Mouse (Mus musculus): Measurements from ENCODE around the gene Mkln1. TPM values are rescaled to one million over a fixed set of nuclear protein-coding genes. Genes with fewer than 3 reads are reported as not detected.

Gene Mkln1
- total RNA-seq, 2 experiments from 2014 or later, result 180 to 188 TPM

DNA sequence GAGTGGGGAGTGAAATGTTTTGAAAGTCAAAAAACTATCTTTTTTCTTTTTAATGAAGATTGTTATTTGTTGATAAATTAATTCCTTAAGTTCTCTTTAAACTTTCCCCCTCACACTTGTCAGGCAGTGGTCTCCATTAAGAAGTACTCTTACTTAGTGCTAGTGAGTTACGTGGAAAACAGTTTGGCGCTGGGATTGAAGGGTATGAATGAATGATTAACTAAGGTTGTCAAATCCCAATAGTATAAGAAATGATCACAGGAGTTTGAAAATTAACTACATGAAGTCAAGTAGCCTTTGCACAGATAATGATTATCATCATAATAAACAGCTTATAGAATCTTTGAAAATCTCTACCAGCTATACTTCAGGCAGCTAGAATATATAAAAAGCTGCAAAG lies 101.7 kb downstream of the Mkln1 start:
- DNase-seq, result no peak
- intact Hi-C loops (cut with DNase I), result no loop called here

- DNase-seq, result no peak
- intact Hi-C loops (cut with DNase I), result no loop called here
These were observed 102.2 kb downstream of the Mkln1 start for GRCm38 (mm10) chr6:31500691-31501090.

DNA sequence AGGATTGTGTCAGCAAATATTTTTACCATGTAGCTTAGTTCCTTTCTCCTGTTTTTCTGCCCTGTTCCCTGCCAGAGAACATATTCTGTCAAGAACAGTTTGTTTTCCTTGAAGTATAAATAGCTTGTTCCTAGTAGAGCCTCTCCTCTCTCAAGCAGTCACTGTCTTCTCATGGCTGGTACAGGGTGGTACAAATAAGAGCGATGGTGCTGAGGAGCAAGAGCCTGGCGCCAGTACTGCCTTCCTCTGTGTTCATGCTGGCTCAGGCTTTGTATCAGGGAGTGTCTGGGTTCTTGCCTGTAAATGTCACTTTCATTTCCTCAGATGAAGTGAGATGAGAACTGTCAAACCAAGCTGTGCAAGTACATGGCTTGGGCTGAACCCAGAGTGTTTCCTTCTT lies 104.1 kb downstream of the Mkln1 start:
- DNase-seq, result no peak

DNA sequence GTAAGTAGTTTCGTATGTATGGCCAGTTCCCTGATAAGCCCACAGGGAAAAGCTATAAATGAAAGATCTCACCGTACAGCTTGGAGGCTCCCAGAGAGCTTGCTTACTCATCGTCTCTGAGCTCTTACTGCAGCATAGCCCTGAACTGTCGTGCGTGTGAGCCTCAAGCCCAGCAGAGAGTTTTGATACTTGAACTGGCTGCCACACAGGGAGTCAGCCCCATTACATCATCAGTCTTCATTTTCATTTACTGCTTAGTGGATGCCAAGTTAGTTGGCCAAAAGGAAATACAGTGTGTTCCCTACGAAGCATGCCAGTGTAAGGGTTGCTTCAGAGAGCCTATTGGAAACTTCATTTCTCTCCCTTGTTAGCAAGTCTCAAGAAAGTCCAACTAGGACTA lies 115.2 kb downstream of the Mkln1 start:
- intact Hi-C loops (cut with DNase I), result no loop called here
- no peak for DNase-seq

More for the DNA sequence above, 104.1 kb downstream of the Mkln1 start:
- intact Hi-C loops (cut with DNase I), result no loop called here

DNA sequence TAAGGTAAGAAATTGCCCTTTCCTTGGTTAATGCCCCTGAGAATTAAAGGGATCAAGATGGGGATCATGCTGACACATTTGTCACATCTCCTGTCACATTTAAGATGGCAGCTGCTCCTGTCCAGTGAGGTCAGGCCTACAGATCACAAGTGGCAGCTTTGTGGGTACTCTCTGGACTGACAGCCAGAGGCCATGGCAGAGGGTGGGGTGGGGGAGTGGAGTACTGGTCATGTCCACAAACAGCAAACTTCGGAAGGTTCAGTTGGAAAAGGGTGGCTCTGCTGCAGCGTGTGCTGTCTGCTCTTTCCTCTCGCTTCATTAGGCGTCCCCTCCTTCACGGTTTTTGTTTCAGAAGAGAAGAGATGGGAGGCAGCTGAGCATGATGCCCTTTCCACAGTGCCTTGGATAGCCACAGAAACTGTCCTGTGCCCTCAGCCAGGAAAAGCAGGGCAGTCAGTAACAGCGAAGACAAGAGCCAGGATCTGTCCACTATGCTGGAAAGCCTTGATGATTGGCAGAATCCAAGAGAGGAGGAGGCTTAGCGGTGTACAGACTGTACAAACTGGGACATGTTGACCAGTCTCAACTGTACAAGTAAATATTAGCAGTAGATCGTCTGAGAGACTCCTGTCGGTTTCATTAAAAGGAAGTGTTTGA lies 119.3 kb downstream of the Mkln1 start:
- intact Hi-C loops (cut with DNase I), result no loop called here
- DNase-seq, result peak in 1 of 2 experiments; percentile 33

GRCm38 (mm10) chr6:31518338-31518698 lies 119.8 kb downstream of the Mkln1 start:
- intact Hi-C loops (cut with DNase I), result no loop called here
- DNase-seq, result peak in 1 of 2 experiments; percentile 54

GRCm38 (mm10) chr6:31519001-31519471 lies 120.5 kb downstream of the Mkln1 start:
- peak in 1 of 2 experiments; percentile 52 for DNase-seq
- intact Hi-C loops (cut with DNase I), result no loop called here

DNA sequence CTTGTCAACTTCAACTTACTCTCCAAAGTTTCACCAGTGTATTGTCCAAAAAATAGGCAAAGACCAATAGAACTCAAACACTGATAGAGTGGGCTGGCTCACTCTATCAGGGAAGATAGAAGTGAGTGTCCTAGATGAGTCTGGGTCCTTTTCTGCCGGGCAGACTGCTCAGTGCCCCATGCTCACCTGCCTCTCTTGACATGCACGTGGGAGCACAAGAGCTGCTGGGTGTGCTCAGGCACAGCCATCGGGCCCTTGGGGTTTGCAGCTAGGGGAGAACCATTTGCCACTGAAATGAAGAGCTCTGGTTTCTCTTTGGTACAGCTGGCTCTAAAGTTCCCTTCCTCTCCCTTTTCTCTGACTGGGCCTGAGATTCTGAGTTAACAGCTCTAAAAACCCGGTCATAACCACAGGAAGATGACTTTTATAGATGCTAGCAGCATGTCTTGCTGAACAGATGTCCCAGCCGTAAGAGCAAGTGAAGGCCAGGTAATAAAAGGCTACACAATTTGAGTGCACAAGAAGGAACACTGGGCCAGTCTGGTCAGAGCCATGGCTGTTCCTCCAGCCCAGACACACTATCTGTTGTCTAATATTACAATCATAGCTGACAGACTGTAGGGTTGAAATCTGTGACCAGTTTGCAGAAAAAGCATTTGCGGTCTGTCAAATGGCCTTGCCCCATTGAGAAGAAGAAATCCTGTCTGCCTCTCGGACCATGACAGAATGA lies 122.1 kb downstream of the Mkln1 start:
- intact Hi-C loops (cut with DNase I), result no loop called here
- no peak for DNase-seq

GRCm38 (mm10) chr6:31521491-31522355 lies 123.2 kb downstream of the Mkln1 start:
- intact Hi-C loops (cut with DNase I), result no loop called here
- DNase-seq, result no peak

- intact Hi-C loops (cut with DNase I), result no loop called here
- no peak for DNase-seq
These were observed 123.9 kb downstream of the Mkln1 start for GRCm38 (mm10) chr6:31522478-31522877.

- intact Hi-C loops (cut with DNase I), result no loop called here
- no peak for DNase-seq
These were observed 124.5 kb downstream of the Mkln1 start for GRCm38 (mm10) chr6:31523039-31523438.

DNA sequence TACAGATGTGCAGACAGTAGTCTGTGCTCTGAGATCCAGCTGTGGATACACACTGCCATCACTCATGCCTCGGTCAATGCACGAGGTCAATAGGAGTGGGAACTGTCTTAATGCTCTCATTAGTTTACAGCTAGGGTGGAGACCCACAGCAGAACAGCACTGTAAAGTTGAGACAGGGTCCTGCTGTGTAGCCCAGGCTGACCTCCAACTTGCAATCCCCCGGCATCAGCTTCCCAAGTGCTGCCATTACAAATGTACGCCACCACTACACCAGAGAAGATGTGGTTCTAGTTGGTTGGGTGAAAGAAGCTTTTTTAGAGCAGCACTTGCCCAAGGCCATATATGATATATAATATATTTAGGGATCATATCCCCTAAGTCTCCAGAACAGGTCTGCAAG lies 125.1 kb downstream of the Mkln1 start:
- intact Hi-C loops (cut with DNase I), result no loop called here
- DNase-seq, result no peak

- intact Hi-C loops (cut with DNase I), result no loop called here
- DNase-seq, result no peak
These were observed 125.6 kb downstream of the Mkln1 start for GRCm38 (mm10) chr6:31524121-31524520.

GRCm38 (mm10) chr6:31524647-31525046 lies 126.1 kb downstream of the Mkln1 start:
- intact Hi-C loops (cut with DNase I), result loop anchor here (1.0 kb wide), 1 partner anchor 115 kb away; no protein-coding TSS in a partner anchor

GRCm38 (mm10) chr6:31525231-31525900 lies 126.8 kb downstream of the Mkln1 start:
- DNase-seq, result peak; percentile 61 to 74
- intact Hi-C loops (cut with DNase I), result loop anchor here (1.0 kb wide), 1 partner anchor 114 kb away; no protein-coding TSS in a partner anchor

More at GRCm38 (mm10) chr6:31524647-31525046, 126.1 kb downstream of the Mkln1 start:
- no peak for DNase-seq

DNA sequence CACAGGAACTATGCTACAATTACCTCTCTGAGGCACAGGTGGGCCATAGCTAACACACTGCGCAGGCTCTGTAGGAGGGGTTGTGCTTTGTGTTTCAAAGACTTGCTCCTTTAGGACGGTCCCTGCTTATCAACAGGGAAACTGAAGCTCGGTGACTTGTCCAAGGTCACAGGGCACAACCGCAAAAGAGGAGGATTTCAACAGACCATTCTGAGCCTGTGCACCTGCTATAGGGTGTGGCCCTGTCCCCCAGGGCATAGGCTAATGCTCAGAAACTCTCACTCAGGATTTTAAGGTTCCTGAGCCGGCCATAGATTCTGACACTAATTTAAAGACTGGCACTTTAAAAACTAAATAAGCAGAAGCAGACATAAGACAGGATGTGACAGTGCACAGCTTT lies 128.4 kb downstream of the Mkln1 start:
- intact Hi-C loops (cut with DNase I), result no loop called here
- no peak for DNase-seq

DNA sequence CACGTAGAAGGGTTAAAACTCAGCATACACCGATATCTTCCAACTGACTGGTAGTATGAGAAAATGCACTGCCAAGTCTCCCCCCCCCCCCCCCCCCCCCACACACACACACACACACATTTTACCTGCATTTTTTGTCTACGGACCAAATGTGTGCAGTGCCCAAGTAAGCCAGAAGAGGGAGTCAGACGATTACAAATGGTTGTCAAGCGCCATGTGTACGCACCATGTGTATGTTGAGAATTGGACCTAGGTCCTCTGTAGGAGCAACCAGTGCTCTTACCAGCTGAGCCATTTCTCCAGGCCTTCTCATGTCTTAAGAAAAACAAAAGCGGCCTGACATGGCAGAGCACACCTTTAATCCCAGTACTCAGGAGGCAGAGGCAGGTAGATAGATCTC lies 129.4 kb downstream of the Mkln1 start:
- intact Hi-C loops (cut with DNase I), result loop anchor here (2.0 kb wide), 1 partner anchor 33 kb away; no protein-coding TSS in a partner anchor
- peak; percentile 40 to 58 for DNase-seq

DNA sequence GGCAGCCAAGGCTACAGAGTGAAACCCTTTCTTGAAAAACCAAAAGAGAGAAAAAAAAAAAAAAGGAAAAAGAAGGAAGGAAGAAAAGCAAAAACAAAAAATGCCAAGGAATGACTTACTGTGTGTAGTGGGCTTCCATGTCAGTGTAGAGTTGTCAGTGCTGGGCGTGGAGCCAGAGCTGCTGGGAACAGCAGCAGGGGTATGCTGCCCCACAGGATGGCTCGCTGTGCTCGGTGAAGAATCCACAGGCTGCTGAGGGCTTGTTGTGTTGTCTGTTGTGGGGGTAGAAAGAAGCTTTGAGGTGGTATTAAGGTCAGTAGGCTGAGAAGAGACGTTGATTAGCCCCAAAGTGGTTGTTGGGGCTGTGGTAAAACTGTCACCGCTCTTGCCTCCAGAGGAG lies 129.8 kb downstream of the Mkln1 start:
- intact Hi-C loops (cut with DNase I), result loop anchor here (2.0 kb wide), 1 partner anchor 32 kb away; no protein-coding TSS in a partner anchor
- no peak for DNase-seq

DNA sequence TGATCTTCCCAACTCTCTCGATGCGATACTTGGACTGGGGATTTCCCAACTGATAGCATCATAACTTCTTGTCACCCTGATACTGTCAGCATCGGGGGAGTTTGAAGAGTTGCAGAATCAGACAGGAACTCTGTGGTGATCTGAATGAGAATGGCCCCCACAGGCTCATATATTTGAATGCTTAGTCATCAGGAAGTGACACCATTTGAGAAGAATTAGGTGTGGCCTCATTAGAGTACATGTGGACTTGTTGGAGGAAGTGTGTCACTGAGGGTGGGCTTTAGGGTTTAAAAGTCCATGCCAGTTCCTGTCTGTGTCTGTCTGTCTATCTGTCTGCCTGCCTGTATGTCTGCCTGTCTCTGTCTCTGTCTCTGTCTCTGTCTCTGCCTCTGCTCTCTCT lies 133.3 kb downstream of the Mkln1 start:
- DNase-seq, result no peak
- intact Hi-C loops (cut with DNase I), result no loop called here

- DNase-seq, result no peak
- intact Hi-C loops (cut with DNase I), result no loop called here
These were observed 136.2 kb downstream of the Mkln1 start for GRCm38 (mm10) chr6:31534705-31535104.

All from heart, postnatal 14 days (tissue).